Mouse (Mus musculus) brain, embryonic 14.5 days (tissue): ENCODE measurements at regions not wholly inside any gene's neighbourhood (a gene's known extent, or its start where the extent isn't known, plus 50 kb on each side); places are given as distances from the start of the nearest gene placed in this dataset.
A peak's percentile ranks its signal among the peaks of the same experiment; 100 is the strongest.

ENCODE experiments used
- DNase-seq: peaks from one replicate; pipeline ENCODE4 v3.0.0-alpha.2; 2011; ENCODE audit warnings: low read depth
- CTCF ChIP-seq: fragments of 200-500 bp; IDR thresholded peaks from 2 replicates; pipeline ENCODE4 v1.5.1; 2012; ENCODE audit warnings: inconsistent platforms, mild to moderate bottlenecking, moderate library complexity, borderline replicate concordance; ENCODE audit not compliant: insufficient read depth, insufficient read length; ENCODE audit errors: extremely low read depth
- POLR2A ChIP-seq: fragments of 200-500 bp; IDR thresholded peaks from 2 replicates; pipeline ENCODE4 v1.6.1; 2012; ENCODE audit warnings: mild to moderate bottlenecking, inconsistent platforms, borderline replicate concordance; ENCODE audit not compliant: poor library complexity, insufficient read depth, insufficient read length, severe bottlenecking; ENCODE audit errors: extremely low read depth

DNA sequence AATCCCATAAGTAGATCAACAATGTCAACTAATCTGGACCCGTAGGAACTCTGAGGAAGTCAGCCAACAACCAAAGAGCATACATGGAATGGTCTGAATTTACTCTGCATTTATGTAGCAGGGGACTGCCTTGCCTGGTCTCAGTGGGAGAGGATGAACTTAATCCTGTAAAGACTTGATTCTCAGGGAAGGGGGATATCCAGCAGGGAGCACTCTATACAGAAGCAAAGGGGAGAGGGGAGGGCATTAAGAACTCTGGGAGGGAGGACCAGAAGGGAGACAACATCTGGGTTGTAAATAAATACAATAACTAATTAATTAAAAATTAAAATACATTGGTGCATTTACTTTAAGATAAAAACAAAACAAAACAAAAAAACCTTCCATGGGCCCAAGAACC, 695.4 kb upstream of the Pcdh17 start:
- peak; percentile 14 for DNase-seq
- TF ChIP-seq POLR2A (no peak), CTCF (no peak)

DNA sequence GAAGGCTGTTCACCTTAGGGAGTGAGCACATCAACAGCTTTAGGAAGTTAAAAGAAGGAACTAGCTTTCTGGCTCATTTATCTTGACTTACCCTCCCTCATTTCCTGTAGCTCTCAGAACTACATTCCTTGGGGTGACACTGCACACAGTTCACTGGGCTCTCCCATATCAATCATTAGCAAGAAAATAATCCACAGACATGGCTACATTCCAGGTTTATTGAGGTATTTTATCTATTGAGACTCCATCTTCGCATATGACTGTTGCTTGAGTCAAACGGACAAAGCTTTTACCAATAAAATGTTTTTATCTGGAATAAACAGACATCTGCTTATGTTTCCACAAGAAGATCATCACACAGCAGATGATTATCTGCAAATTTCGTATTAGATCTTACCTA, 691.5 kb upstream of the Pcdh17 start:
- TF ChIP-seq CTCF, result no peak
- TF ChIP-seq POLR2A, result no peak
- no peak for DNase-seq

- no peak for DNase-seq
These were observed 690.9 kb upstream of the Pcdh17 start for GRCm38 (mm10) chr14:83752477-83752876.

More at GRCm38 (mm10) chr14:83752477-83752876, 690.9 kb upstream of the Pcdh17 start:
- TF ChIP-seq POLR2A, result no peak
